Mouse (Mus musculus) kidney, postnatal 25 days (tissue): ENCODE data around the gene Mrps18a.

Experiments used
- DNase-seq, 2 experiments: peaks; one replicate each; pipeline ENCODE4 v3.0.0; 2021; ENCODE audit warnings: mixed read lengths in 2 of 2

The Mrps18a gene

GRCm38 (mm10) chr17:46102608-46103159, 8.1 kb upstream of the Mrps18a start:
- no peak for DNase-seq

- DNase-seq: peak; percentile 24 to 65
These were observed 6.3 kb upstream of the Mrps18a start for GRCm38 (mm10) chr17:46104487-46104886.

DNA sequence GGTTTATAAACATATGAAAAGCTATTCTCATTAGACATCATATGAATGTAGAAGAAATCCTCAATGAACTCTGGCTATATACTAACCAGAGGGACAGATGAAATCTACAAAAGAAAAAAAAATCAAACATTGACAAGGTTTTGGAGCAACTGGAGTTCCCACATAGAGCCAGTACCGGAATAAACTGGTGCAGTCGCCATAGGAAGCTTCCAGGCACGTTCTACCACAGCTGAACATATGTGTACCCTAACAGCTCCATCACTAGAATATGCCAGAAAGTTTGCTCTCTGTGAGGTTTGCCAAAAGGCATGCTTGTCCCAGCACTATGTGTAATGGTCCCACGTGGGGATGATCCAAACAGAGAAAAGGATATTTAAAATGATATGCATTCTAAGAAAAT, 2.5 kb upstream of the Mrps18a start:
- DNase-seq: no peak

- no peak for DNase-seq
These were observed 4.7 kb downstream of the Mrps18a start for GRCm38 (mm10) chr17:46115489-46115888.

GRCm38 (mm10) chr17:46116138-46116537, 5.4 kb downstream of the Mrps18a start:
- no peak for DNase-seq

DNA sequence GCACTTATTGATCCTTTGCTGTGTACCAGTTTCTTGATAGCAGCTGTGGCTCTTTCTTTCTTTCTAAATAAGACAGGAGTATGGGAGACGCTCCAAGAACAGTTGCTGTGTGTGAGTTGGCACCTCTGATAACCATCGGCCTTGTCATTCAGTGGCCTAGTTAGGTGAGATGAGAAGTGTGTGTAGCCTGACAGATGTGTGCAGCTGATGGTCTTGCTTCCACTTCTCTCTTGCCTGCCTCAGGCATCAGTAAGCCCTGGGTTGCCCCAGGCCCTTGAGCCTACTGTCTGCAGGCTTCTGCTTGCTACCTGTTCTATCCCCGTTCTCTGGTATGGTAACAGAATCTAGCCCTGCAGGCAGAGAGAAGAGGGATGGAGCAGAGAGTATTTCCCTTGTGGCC, 6.1 kb downstream of the Mrps18a start:
- DNase-seq: no peak

DNA sequence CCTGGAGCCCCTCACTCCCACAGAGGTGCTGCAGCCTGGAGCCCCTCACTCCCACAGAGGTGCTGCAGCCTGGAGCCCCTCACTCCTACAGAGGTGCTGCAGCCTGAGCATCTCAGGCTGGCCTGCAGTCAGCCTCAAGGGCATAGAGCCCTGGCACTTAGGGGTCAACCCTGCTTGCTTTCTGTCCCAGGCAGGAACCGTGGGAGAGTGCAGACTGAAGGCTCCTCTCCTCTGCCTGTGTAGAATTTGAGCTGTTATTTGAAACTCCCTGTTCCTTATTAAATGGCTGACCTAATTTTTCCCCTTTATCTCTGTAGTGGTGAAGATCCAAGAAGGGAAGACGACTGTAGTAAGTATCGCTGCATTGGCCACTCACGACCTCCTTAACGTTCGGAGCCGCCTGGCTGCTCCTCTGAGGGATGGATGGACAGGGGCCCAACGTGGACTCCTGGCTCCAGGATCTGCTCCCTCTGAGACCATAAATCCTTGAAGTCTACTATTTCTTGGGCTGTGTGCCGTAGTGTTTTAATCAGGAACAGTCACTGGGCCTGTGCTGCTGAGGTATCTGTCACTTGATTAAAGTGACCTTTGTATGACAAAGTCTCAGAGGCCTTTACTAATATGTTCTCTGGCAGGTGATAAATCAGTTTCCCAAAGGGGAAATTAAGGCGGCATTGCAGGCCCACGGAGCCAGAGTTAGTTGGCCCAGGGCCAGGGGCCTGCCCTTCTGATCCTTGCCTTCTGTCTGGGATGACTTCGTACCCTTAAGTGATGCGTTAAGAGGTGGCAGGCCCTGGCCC, 7.0 kb downstream of the Mrps18a start:
- DNase-seq: no peak

GRCm38 (mm10) chr17:46118423-46118850, 7.7 kb downstream of the Mrps18a start:
- no peak for DNase-seq

GRCm38 (mm10) chr17:46119641-46120040, 8.9 kb downstream of the Mrps18a start:
- DNase-seq: no peak

GRCm38 (mm10) chr17:46122791-46123190, 12.0 kb downstream of the Mrps18a start:
- DNase-seq: no peak

- no peak for DNase-seq
These were observed 12.5 kb downstream of the Mrps18a start for GRCm38 (mm10) chr17:46123285-46123684.

GRCm38 (mm10) chr17:46123953-46124700, 13.3 kb downstream of the Mrps18a start:
- DNase-seq: no peak

GRCm38 (mm10) chr17:46126608-46127007, 15.8 kb downstream of the Mrps18a start:
- peak; percentile 35 to 52 for DNase-seq

- no peak for DNase-seq
These were observed 17.2 kb downstream of the Mrps18a start for GRCm38 (mm10) chr17:46127814-46128493.

DNA sequence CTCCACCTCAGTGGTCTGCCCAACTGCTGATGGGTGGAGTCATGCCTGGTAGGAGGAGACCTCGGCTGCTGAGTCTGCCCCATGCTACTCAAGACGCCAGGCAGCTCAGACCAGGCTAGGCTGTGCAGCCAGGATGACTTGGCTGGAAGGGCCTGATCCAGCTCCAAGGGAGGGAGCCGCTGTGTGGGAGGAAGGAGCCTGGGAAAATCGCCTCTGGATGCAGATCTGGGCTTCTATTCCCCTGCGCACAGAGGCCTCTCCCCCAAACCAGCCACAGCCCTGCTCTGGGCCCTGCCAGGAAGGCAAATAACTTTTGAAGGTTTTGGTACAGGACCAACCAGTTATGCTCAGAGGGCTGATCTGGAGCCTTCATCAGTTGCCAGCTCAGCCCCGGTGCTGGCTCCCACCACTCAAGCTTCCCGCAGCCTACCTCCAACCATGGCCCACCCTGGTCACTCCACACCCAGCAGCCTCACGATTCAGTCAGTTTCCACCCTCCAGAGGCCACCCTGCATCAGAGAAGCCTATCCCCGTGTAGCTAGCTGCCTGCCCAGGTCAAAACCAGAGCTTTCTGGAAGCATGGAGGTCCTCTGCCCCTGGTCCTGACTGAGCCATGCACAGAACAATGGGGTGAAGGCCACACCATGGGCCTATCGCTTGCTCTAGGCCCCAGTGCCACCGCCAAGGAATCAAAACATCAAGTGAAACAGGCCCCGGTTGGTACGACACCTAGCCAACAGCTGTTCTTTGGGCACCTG, 19.1 kb downstream of the Mrps18a start:
- DNase-seq: no peak

DNA sequence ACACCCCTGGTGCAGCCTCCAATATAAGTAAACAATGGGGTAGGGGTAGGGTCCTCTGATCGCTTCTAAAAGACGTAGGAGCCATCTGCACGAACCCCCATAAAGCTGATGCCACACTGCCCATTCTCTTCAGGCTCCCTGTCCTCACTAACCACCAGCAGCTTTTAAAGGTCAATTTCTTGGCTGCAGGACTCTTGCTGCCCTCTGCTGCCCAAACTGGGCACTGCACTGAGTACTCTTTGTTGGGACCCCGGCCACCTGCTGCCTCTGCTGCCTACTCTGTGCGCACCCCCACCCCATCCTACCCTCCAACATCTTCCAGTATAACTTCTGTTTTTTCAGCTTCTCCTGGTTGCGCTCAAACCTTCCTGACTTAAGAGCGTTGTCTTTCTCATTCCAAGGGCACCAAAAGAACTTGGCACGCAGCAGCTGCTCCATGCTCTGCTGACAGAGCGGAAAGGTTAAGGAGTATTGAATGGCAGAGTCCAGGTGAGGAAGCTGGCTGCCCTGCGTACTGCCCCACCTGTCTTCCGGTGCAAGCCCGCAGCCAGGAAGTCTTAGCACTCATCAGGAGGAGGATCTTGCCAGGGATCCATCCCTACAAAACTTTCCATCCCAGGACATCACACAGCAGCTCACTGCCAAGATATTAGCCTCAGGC, 21.4 kb downstream of the Mrps18a start:
- DNase-seq: peak; percentile 83 to 88

GRCm38 (mm10) chr17:46132862-46133261, 22.1 kb downstream of the Mrps18a start:
- no peak for DNase-seq

DNA sequence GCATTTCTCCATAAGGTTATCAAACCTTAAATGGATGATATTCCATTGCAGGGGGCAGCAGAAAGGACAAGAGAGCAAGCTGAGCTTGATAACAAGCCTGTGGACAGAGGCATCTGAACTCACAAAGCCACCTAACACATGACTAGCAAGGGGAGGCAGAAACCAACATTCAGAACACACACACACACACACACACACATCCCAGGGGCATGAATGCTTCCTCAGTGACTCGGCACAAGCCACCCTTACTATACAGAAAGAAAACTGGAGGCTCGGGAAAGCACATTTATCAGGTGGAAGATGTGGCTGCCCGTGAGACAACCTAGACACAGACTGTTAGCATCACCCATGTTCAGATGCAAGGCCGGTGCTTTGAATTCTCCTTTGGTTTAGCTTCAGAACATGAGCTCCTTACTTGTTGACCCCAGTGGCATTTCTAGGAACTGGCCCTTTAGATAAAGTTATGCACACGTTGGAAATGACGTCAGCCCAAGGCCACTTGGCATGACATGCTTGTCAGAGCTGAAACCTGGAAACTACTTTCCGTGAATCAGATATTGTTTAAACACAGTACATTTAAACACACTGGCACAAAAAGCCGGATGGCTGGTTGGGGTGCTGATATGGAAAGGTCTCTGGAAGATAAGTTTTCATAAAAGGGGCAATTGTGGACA, 27.9 kb downstream of the Mrps18a start:
- DNase-seq: no peak

DNA sequence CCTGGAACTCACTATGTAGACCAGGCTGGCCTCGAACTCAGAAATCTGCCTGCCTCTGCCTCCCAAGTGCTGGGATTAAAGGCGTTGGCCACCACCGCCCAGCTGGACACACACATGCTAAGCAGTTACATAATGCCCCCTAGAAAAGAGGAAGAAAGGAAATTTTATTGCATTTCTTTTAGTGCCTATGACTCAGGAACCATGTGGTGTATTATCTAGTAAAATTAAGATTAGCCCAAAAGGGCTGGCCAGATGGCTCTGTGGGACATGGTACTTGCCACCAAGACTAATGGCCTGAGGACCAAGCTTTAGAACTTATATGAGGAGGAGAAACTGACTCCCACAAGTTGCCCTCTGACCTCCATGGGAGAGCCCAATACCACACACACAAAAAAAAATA, 29.1 kb downstream of the Mrps18a start:
- no peak for DNase-seq

DNA sequence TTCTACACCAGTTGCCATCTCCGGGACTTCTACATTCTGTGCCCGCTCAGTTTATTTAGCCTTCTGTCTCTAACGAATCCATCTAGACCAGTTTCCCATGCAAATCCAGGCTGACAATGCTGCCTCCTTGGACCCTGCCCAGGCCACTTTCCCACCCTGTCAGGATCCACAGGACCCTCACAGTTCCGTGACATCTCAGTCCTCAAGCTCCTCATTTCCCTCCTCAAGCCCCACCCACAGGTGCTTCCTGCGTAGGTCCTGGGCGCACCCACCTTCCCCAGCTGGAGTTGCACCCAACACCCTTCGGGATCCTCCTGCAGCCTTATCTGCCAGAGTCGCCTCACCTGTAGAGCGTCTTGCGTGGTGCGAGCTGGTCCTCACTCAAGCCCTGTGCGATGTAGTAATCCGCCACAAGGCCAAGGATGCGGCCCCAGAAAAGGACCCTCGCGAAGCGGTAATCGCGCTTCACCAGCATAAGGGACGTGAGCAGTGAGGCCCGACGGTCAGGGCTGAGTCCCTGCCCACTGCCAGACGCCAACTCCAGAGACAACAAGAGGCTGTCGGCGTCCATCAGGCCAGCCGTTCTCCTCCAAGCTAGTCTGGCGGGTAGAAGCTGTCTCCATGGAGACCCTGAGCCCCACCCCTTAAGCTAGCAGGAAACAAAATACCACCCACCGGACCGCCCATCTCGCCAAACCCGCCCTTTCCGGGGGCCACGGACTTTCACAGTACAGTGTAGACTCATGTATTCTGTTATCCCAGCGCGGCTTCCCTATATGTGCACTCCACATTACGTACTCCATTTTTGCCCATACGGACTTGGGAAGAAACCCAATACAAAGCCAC, 33.0 kb downstream of the Mrps18a start, which contains the start of gene Rsph9:
TSS of gene Rsph9 (minus strand) at position 639 of the 846 bp plus-strand sequence.
- peak; percentile 90 to 93 for DNase-seq
